Mouse (Mus musculus): Measurements from ENCODE around the gene G6pc3.
A peak's percentile ranks its signal among the peaks of the same experiment; 100 is the strongest.

G6pc3 gene

GRCm38 (mm10) chr11:102217876-102218430, 28.5 kb downstream of the G6pc3 start:
- DNase-seq (ENCODE audit: low read depth, low spot score): no peak

- DNase-seq (ENCODE audit: low read depth, low spot score): peak; percentile 98
Observed at GRCm38 (mm10) chr11:102218783-102219182, 29.4 kb downstream of the G6pc3 start.

GRCm38 (mm10) chr11:102219247-102219993, 30.0 kb downstream of the G6pc3 start:
- DNase-seq (ENCODE audit: low read depth, low spot score): peak; percentile 88

GRCm38 (mm10) chr11:102219994-102220346, 30.6 kb downstream of the G6pc3 start:
- peak; percentile 48 for DNase-seq (ENCODE audit: low read depth, low spot score)

GRCm38 (mm10) chr11:102220451-102220850, 31.0 kb downstream of the G6pc3 start:
- peak; percentile 58 for DNase-seq (ENCODE audit: low read depth, low spot score)

- no peak for DNase-seq (ENCODE audit: low read depth, low spot score)
Observed at GRCm38 (mm10) chr11:102221243-102221953, 32.0 kb downstream of the G6pc3 start.

- peak; percentile 42 for DNase-seq (ENCODE audit: low read depth, low spot score)
Observed at GRCm38 (mm10) chr11:102221954-102222351, 32.5 kb downstream of the G6pc3 start.

GRCm38 (mm10) chr11:102223166-102223565, 33.7 kb downstream of the G6pc3 start:
- DNase-seq (ENCODE audit: low read depth, low spot score): peak; percentile 57

GRCm38 (mm10) chr11:102224686-102225085, 35.3 kb downstream of the G6pc3 start:
- DNase-seq (ENCODE audit: low read depth, low spot score): peak; percentile 55

- peak; percentile 34 for DNase-seq (ENCODE audit: low read depth, low spot score)
Observed at GRCm38 (mm10) chr11:102225221-102225620, 35.8 kb downstream of the G6pc3 start.

- peak; percentile 41 for DNase-seq (ENCODE audit: low read depth, low spot score)
Observed at GRCm38 (mm10) chr11:102226067-102226978, 36.9 kb downstream of the G6pc3 start.

- peak; percentile 78 for DNase-seq (ENCODE audit: low read depth, low spot score)
Observed at GRCm38 (mm10) chr11:102227270-102228190, 38.1 kb downstream of the G6pc3 start.

GRCm38 (mm10) chr11:102228191-102228545, 38.7 kb downstream of the G6pc3 start:
- DNase-seq (ENCODE audit: low read depth, low spot score): peak; percentile 47

GRCm38 (mm10) chr11:102228646-102229268, 39.3 kb downstream of the G6pc3 start:
- DNase-seq (ENCODE audit: low read depth, low spot score): no peak

GRCm38 (mm10) chr11:102229331-102229953, 40.0 kb downstream of the G6pc3 start:
- DNase-seq (ENCODE audit: low read depth, low spot score): peak; percentile 74

- DNase-seq (ENCODE audit: low read depth, low spot score): peak; percentile 99
Observed at GRCm38 (mm10) chr11:102230006-102230741, 40.8 kb downstream of the G6pc3 start, which contains the start of gene Hdac5. Hdac5 (minus strand) TSS chr11:102230166.

- no peak for DNase-seq (ENCODE audit: low read depth, low spot score)
Observed at GRCm38 (mm10) chr11:102236022-102236421, 46.6 kb downstream of the G6pc3 start.

- DNase-seq (ENCODE audit: low read depth, low spot score): no peak
Observed at GRCm38 (mm10) chr11:102240636-102241035, 51.2 kb downstream of the G6pc3 start.

GRCm38 (mm10) chr11:102241246-102241645, 51.8 kb downstream of the G6pc3 start:
- DNase-seq (ENCODE audit: low read depth, low spot score): no peak

Measured in brain, adult 2 months (tissue).